Mouse (Mus musculus) c-Kit-negative CD71-positive TER-119-positive erythroid progenitor cells, embryonic 14.5 days (primary cell): ENCODE data around the gene Nf2.

Source experiments
- DNase-seq: peaks from one replicate; pipeline ENCODE4 v3.0.0-alpha.2; 2013; ENCODE audit warnings: low read depth, low spot score

The Nf2 gene

DNA sequence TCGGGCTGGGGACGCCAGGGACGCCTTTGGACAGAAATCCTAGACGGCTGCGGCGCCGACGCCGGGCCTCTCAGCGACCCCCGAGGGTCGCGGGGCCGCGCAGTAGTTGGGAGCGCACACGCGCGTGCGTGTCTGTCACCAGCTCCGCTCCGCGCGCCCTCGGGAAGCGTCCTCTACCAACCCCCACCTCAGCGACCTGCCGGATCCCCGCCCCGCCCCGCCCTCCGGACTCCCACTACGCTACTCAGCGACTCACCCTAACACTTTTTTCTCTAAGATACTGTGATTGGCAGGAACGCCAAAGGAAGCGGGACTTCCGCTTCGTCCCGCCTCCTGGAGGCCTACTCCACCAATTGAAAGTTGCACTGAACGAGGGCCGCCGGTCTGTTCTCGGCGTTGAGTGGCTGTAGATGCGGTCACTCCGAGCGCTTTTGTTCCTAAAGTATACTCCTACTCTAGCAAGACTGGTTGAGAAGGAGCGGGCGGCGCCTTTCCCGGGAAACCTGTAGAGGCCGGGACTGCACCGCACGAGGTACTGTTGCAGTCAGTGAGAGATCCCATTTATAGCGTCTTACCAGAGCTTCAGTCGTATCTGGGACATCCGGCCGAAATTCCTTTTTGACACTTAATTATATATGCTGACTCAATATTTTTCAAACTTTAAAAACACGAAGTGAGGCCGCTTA lies at the start of gene Nf2:
TSS of gene Nf2 (minus strand) at position 279 of the 686 bp plus-strand sequence.
- DNase-seq: peak; percentile 96

DNA sequence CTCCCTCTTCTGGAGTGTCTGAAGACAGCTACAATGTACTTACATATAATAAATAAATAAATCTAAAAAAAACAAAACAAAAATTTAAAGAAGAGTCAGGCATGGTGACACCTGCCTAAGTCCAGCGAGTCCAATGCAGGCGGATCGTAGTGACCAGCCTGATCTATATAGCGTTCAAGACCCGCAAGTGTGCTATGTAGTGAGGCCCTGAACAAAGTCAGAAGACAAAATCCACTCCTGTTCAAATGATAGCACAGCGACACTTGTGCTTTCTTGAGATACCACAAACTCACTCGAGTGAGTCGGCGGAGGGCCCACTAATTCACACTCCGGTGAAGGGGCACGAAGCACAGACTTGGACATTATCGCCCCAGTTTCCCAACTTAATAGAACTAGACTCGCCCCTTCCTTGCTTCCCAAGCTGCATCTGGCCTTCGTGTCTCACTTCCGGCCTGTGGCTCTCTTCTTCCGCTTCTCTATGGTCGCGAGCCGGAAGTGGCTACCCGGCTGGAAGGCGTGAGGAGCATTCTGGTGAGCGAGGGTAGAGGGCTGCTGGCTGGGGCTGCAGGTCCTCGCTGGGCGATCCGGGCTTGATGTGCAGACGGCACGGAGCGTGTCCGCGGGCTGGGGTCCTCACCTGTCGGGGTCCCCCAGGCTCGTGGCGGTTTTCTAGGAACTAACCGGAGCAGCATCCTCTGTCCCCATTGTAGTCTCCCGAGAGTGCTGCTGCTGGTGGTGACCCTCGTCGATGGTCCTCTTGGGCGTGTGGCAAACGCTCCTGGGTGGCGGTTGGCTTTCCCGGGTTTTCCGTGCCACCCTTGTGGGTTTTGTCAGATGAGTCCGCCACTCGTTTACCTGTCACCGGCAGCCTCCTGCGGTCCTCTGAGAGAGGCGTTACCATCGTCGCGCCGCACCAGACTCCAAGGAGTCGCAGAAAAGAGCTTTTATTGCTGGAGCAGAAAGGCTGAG lies 45.8 kb upstream of the Nf2 start, which contains the start of gene Thoc5:
TSS of gene Thoc5 (plus strand) at position 473 of the 969 bp plus-strand sequence.
- peak; percentile 67 for DNase-seq

DNA sequence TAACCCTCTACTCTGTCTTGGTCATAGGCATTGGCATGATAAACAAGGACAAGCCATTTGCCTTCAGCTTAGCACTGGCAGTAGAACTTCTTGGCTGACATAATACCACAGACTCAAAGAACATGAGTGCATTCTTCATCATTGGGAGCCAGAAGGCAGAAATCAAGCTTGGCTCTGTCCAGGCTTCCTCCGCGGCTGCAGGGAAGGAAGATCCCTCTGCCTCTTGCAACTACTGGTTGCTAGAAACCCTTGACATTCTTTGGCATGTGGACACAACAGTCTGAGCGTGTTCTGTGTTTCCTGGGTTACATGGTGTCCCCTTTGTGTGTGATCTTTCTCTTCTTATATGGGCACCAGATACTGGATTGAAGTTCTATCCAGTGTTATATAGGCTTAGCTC lies 37.7 kb upstream of the Nf2 start:
- DNase-seq: no peak

DNA sequence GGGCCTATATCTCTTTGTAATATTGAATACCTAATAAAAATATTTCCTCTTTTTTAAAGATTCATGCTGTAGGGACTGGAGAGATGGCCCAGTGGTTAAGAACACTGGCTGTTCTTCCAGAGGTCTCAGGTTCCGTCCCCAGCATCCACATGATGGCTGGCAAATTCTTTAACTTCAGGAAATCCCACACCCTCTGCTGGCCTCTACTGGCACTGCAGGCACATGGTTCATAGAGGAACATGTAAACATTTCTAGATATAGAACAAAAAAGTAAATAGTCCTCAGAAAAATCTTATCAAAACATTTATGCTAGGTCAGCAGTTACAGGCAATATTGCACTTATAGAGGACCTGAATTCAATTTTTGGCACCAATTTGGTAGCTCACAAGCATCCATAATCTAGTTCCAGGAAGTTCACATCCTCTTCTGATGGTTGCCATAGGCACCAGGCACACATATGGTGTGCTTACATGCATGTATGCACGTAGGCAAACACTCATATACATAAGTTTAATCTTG lies 36.1 kb upstream of the Nf2 start:
- no peak for DNase-seq

DNA sequence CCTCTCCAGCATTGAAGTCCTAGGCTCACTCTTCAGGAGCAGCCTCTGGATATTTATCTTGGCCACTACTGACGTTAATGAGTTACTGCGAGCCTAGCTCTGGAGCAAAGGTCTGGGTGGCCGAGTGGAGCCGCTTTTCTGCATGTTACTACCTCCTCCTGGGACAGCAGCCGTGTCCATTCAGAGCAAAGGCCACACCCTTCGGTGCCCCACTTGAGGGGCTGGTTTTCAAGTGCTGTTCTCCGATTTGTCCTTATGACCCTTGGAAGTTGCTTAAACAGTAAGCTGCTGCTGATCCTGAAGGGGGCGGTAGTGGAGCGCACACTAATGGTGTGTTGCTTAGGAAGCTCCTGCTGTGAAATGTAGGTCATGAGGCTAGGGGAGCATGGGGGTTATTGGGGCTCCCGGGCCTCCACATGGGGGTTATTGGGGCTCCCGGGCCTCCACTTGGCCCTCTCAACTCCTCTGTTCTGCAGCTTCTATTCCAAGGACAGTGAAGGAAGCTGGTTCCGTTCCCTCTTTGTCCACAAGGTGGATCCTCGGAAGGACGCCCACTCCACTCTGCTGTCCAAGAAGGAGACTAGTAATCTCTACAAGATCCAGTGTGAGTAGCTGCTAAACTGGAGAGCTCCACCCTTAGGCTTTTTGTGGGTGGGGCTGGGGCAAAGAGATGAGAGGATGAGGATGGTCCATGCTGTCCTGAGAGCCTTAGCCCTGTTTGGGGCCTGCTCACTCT lies 33.7 kb upstream of the Nf2 start:
- no peak for DNase-seq

DNA sequence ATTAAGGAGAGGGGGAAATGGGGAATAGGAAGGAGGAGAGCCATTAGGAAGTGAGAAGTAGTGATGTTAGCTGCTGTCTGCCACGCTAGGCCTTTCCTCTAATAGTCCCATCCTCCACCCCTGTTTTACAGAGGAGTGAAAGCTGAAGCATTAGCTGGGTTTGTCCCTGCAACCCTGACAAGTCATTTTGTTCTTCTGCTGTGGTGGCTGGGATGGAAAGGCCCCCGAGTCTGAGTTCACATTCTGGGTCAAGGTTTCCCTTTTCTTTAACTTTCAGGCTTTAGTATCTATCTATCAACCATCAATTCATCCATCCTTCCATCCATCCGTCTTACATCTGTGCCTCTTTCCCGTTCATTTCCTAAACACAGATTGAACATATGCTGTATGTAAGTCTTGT lies 31.8 kb upstream of the Nf2 start:
- DNase-seq: no peak

DNA sequence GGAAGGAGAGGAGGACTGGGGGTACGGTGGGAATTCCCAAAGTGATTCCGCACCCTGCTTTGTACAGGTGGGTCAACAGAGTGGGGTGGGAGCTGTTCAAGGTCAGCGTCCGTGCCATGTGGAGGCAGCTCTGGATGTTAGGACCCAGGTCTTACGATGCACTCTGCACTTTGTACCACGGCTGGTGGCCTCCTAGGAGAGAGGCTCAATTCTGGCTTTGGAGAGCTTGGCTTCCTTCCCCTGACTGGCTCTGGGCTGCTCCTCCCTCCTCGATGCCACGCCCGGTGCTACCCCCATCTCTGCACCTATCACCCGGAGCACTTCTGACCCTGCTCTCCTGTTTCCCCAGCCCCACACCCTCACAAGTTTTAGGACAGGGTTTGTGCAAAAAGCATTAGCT lies 25.2 kb upstream of the Nf2 start:
- DNase-seq: no peak

DNA sequence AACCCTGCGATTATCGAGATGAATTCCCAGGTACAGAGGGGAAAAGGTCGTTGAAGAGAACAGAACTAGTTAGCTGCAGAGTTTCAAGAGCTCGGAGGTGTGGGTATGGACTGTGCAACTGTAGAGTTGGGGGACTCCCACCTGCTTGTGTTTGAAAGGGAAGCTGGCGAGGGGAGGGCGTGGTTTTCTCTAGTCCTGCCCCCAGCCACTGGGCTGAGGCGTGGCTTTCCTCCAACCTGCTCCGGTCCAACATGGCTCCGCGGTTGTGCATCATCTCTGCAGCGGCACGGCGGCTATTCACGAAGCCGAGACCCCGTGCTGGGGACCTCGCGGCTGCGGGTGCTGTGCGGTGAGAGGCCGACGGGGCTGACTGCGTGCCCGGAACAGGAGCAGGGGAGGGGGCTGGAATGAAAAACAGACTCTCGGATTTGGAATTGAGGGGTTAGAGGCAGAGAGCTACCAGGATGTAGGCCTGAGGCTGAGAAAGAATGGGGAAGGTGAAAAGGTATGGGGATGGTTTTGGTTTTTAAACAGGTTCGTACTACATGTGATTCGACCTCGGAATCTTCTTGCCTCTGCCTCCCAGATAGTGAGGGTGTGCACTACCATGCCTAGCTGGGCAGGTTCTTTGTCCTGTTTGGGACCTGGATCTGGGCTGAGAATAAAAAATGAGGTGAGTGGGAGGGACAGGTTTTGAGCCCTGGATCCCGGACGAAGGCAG lies 24.6 kb upstream of the Nf2 start, which contains the start of gene Nipsnap1:
TSS of gene Nipsnap1 (plus strand) at position 197 of the 721 bp plus-strand sequence.
- DNase-seq: peak; percentile 40

DNA sequence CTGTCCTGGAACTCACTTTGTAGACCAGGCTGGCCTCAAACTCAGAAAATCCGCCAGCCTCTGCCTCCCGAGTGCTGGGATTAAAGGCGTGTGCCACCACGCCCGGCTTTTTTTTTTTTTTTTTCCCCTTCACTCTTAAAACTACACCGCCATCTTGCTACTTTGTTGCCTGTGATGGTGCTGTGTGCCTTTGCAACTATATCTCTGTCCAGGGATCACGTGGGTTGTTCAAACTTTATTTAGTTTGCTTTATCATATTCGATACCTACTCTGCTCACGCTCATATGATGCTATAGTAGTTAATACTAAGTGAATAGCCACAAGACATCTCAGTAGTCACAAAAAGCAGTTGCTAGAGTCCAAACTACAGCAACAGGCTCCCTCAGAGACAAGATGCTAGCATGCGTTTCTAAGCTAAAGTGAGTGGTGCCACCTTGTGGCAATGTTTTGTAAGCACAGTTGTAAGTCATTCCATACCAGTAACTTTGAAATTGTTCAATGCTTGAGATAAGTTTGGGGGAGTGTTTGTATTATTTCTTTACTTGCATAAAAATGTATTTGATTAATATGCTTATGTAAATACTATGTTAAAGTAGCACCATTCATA lies 16.4 kb upstream of the Nf2 start:
- DNase-seq: peak; percentile 58

DNA sequence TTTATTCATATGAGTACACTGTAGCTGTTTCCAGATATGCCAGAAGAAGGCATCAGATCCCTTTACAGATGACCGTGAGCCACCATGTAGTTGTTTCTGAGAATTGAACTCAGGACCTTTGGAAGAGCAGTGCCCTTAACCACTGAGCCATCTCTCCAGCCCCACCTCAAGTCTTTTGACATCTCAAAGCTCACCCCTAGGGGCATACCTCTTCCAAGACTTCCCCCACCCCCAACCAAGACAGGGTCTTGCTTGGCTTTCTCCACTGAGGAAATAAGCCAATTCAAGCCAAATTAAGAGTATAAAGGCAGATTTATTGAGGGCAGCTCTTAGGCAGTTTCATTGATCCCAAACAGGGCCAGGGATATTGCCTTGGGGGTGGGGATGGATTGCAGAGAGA lies 13.4 kb upstream of the Nf2 start:
- no peak for DNase-seq

DNA sequence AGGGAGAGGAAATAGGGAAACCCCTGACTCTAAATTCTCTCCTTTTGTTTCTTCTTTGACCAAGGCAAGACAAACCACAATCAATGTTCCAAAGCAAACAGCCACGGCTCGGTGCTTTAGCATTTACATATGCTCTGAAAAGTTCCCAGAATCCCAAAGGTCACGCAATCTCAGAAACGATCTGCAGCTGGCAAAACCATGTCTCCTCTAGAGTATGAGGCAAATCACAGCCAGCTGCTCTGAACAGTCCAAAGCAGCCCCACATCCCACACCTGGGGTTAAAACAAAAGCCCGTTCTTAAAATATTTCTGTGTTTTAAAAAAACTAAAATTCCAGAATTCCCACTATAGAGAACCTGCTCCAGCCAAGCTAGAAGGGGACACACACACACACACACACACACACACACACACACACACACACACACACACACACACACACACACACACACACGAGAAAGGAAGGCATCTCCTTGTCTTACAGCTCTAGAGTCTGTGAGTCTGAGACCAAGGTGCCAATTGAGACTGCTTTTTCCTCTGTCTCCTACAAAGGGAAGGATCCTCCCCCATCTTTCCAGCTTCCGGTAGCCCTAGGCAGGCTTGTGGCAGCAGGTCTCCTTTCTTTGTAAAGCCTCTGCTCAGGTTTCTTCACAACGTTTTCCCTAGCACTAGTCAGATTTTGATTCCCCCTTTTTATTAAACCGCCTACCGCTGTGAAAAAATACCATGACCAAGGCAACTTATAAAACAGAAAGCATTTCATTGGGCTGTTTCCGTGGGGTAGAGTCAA lies 12.7 kb upstream of the Nf2 start:
- DNase-seq: no peak

DNA sequence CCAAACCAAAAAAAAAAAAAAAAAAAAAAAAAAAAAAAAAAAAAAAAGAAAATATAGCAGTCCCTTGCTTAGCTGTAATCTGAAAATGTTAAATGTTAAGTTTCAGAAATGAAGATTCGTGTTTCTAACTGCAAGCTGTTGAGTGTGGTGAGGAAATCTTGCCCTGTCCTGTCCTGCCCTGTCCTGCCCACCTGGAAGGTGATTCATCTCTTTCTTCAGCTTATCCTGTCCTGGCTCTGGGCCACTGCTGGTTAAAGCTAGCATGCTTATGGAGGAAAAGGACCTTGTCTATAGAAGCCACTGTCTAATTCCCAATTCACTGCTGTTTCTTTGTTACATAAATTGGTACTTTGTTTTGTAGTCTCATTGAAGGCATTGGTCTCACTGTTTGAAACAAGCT lies 11.7 kb upstream of the Nf2 start:
- no peak for DNase-seq

DNA sequence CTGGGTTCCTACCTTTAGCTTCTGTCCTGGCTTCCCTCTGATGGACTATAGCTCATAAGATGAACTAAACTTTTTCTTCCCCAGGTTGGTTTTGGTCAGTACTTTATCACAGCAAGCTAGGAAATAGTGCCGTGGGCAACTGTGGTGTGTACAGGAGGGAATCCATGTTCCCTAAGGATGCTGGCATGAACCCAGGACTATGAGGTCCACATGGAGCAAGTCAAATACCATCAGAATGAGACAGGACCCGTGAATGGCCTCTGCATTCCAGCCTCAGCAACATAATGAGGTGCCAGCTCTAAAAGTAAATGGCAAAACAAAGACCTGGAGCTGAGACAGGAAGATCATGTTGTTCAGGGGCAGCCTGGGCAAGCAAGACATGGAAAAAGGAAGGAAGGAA lies 9.1 kb upstream of the Nf2 start:
- no peak for DNase-seq

DNA sequence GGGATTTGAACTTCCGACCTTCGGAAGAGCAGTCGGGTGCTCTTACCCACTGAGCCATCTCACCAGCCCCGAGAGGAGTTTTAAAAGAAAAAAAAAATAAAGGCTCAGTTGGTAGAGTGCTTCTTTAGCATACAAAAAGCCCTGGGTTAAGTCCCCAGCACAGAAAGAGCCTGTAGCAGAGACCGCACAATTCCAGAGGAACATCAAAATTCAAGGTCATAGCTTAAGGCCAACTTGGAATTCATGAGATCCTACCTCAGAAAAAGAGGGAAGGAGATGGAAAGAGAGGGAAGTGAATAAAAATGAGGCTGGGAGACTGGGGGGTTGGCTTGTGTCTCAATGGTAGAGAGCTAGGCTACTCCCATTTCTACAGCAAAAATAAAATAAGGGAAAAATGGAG lies 4.8 kb upstream of the Nf2 start:
- no peak for DNase-seq

DNA sequence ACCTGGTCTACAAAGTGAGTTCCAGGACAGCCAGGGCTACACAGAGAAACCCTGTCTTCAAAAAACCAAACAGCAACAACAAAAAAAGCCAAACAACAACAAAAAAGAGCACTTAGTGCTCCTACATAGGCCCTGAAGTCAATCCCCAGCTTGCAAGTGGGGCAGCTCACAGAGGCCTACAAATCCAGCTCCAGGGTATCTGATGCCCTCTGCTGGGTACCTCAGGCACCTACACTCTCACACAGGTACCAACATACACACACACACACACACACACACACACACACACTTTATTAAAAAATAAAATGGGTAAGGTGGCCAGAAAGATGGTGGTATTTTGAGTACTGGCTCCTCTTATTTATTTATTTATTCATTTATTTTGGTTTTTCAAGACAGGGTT lies 3.7 kb upstream of the Nf2 start:
- no peak for DNase-seq

DNA sequence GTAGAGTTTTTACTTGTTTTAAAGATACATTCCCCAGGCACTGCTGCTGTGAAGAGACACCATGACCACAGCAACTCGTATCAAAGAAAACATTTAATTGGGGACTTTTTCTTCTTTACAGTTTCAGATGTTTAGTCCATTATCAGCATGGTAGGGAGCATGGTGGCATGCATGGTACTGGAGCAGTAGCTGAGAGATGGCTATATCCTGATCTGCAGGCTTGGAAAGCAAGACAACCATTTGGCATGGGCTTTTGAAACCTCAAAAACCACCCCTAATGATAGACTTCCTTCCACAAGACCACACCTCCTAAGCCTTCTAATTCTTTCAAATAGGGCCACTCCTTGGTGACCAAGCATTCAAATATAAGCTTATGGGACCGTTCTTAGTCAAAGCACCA lies 1.1 kb upstream of the Nf2 start:
- DNase-seq: no peak

DNA sequence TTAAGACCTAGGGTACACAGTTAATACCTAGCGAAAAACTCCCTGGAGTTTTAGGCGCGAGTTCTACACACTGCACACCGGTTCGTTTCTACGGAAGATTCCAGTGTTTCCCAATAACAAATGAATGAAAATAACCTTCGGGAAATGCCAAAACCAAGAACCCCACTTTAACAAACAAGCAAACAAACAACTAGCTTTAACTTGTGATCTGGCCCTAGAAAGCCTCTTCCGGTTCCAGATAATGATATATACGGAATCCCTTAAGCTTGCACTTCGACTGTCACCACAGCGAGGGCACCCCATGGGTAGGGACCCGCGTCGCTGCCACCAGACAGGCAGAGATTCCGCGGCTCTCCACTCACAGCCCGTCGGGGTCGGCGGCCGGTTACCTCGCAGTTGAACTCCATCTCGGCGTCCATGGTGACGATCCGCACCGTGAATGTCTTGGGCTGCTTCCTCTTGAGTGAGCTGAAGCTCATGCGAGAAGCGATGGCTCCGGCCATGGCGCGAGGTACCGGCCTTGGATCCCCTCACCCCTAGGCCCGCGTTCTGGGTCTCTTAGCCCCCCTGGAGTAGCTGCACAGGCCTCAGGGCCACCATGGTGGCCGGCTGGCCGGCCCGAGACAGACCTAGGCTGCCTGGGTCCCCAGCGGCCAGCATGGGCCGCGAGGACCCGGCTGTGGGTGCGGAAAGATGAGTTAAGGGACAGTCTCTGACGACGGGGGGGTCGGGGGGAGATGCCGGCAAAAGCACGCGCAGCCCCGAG lies 670 bp downstream of the Nf2 start:
- DNase-seq: peak; percentile 30

DNA sequence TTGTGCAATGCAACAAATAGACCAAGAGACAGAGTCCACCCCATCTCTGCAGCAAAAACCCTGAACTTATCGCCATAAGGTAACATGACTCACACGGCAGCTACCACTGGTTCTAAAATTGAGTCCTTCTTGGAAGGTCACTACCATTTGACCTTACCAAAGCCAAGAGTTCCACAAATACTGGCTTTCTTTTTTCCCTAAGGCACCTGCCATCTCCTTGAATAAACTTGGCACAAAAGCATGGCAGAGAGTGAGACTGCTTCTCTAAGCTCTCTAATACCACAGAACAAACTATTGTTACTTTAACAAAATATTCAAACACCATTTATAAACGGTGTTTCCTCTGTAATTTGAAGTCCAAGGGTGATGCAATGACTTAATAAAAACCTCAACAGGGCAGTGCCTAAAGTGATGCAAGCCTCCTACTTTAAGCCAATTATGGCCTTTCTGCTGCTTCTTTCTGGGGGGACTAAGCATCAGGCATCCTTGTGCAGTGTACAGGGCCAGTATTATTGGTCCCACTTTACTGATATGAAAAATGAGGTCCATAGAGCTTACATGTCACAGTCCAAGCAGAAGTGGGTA lies 8.3 kb downstream of the Nf2 start:
- DNase-seq: no peak

DNA sequence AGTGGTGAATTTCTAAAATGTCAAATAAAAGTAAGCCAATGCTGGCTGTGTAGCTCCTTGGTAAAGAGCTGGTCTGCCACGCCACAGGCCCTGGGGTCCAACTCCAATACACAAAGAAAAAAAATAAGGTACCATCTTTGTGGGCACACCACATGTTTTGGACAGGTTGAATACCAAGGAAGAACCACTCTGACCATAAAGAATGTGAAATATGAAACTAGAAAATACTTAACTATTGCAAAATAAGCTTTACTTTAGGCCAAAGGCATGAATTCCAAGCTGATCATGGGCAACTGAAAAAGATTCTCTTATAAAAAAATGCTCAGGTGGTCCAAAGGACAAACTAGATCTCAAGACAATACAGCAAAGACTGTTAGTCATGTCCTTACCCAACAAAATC lies 11.1 kb downstream of the Nf2 start:
- no peak for DNase-seq
